Mouse (Mus musculus): ENCODE data around the gene Nedd1. TPM values are rescaled to one million over a fixed set of nuclear protein-coding genes. Genes with fewer than 3 reads are reported as not detected.
A peak's percentile ranks its signal among the peaks of the same experiment; 100 is the strongest.

The Nedd1 gene
- total RNA-seq (2021): 10 to 100 TPM; 19.4 to 26.3 TPM

DNA sequence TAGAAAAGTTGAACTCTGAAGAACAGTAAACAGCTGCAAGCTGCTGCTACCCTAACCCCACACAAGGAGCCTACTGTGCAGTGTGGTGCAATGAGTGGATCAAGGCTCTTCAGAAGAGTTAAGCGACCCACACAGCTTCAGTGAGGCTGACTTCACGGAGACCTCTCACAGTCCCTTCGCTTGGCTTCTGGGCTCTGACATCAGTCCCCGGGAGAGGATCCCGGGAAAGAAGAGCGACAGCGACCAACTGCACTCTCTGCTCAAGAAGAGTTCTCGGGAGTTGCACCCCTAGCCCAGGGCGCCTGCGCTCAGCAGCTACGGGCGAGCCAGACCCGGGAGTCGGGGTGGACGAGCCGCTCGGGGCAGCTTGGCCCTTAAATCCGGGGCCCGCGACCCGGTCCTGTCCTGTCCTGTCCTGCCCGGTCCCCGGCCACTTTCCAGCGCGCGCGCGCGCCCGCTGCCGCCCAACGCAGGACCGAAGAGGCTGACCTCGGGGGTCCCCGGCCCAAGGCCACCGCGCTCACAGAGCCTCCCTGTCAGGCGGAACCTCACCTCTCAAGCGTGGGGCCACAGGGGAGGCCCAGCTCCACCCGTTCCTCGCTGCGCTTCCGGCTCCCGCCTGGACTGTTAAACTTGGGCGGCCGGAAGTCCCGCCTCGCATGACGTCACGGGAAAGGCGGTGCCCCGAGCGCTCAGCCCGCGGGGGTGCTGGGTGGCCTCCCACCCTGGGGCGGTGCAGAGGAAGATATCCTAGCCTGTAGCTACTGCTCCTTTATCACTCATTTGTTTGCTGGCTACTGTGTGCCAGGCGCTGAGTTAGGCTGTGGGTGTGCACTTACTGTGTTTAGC, at the start of gene Nedd1:
Gene Nedd1, minus strand, starts transcription at position 650 of the 849 bp plus-strand sequence.
- intact Hi-C loops (cut with DNase I): no loop called here
- peak; percentile 91 for DNase-seq (ENCODE audit: low spot score)

DNA sequence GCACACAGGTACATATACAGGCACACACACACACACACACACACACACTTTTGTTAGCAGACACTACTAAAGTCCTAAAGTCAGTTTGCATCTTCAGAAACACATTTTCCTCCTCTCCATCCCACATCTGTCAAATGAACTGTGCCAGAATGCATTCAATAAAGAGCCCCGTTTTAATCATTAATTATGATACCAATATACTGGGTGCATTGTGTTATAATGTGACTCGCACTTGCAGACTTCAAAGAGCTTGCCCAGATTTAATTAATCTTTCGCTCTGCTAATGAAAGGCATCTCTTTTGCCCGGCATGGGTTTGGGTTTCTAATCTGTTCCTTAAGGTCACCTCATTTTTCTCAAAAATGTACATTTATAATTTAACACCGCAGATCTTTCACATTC, 32.1 kb upstream of the Nedd1 start:
- intact Hi-C loops (cut with DNase I): no loop called here
- DNase-seq (ENCODE audit: low spot score): no peak

DNA sequence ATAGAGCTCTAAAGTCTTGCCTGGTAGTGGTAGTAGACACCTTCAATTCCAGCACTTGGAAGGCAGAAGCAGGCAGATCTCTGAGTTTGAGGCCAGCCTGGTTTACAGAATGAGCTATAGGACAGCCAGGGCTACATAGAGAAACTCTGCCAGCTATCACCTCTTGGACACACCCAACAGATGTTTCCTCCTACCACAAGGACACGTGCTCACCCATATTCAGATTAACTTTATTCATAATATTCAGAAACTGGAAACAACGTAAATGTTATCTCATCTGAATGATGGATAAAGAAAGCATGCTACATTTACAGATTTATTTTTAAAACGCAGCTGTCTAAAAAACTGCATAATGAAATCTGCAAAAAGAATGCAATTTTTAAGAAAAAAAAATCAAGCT, 8.1 kb upstream of the Nedd1 start:
- intact Hi-C loops (cut with DNase I): no loop called here

DNA sequence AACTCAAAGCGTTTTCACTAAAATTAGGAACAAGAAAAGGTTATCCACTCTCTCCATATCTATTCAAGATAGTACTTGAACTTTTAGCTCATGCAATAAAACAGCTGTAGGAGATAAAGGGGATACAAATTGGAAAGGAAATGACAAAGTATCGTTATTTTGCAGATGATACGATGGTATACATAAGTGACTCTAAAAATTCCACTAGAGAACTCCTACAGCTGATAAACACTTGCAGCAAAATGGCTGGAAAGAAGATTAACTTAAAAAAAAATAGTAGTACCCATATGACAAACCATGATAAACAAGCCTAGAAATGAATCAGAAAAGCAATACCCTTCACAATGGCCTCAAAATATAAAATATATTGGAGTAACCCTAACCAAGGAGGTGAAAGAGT, 6.5 kb upstream of the Nedd1 start:
- no peak for DNase-seq (ENCODE audit: low spot score)
- intact Hi-C loops (cut with DNase I): no loop called here

More for the DNA sequence above, 8.1 kb upstream of the Nedd1 start:
- DNase-seq (ENCODE audit: low spot score): no peak

DNA sequence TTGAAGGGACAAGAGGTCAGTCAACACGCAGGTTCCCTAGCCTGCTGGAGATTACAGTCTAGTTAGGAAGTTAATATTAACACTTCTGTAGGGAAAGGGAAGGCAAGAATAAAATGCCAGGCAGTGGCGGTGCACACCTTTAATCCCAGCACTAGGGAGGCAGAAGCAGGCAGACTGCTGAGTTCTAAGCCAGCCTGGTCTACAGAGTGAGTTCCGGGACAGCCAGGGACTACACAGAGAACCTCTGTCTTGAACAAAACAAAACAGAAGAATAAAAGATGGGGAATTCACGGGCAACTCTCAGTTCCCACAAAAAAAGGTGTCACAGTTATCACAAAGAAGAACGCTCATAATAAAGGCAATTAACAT, 384 bp upstream of the Nedd1 start:
- intact Hi-C loops (cut with DNase I): no loop called here

DNA sequence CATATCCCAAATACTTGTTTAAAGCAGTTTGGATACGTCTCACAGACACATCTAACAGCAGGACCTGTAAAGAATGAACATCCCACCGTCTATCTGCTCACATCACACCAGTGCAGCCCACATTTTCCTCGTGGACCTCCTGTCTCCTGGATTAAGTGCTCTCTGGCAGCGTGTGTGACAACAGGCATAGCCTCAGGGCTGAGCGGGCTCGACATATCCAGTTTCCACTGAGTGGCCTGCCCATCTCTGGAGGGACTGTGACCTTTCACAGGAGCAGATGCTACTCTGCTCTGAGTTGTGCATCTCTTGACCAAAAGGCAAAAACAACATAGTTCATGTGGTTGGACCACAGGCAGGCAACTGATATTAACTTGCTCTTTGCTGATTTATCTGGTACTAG, 23.2 kb downstream of the Nedd1 start:
- DNase-seq (ENCODE audit: low spot score): no peak
- intact Hi-C loops (cut with DNase I): no loop called here

More for the DNA sequence above, 384 bp upstream of the Nedd1 start:
- no peak for DNase-seq (ENCODE audit: low spot score)

DNA sequence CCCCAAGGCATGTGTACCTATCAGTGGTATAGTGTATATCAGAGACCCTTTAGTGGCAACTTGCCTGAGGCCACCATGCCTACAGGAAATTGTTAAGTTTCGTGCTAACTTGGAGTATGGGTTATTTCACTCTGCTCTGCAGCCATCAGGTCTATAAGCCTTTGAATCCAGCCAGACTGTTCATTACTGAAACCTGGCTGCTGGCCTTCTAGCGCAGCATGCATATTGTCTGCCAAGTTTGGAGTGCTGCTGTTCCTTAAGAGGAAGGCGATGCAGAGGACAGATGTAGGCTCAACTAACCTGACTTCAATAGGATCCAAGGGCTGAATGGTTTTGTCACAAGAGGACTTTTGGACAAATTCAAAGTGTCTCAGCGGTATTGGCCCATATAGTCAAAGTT, 47.2 kb downstream of the Nedd1 start:
- DNase-seq (ENCODE audit: low spot score): no peak
- intact Hi-C loops (cut with DNase I): no loop called here

DNA sequence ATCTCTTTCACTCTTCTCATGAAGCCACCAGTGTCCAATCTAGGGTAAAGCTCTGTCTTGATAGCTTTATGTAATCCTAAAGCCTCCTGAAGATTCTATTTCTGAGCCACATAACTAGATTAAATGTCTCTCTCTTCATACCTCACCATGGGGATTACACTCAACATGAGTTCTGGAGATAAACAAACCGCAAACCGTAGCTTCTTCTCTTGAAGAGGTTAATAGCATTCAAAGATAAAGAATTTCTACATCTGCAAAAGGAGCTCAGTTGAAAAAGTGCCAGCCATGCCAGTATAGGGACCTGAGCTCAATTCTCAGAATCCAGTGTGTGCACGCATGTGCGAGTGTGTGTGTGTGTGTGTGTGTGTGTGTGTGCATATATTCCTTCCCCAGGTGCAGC, 50.3 kb downstream of the Nedd1 start:
- intact Hi-C loops (cut with DNase I): no loop called here
- DNase-seq (ENCODE audit: low spot score): no peak

DNA sequence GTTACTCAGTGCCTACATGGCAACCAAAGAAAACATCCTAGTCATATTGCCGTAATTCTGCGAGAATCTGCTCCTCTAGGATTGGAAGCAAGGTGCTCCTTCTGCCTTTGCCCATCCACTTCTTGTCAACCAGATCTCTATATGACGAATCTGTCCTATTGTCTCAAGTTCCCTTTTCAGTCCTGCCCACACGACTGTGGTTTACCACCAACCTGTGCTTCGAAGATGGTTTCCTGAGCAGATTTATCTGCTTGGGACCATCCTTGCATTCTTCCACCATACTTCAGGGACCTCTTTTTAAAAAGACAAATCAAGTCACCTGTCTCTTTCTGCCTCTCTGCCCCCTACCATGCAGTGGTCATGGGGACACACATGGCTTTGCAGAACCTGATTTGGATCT, 56.9 kb downstream of the Nedd1 start:
- intact Hi-C loops (cut with DNase I): no loop called here

DNA sequence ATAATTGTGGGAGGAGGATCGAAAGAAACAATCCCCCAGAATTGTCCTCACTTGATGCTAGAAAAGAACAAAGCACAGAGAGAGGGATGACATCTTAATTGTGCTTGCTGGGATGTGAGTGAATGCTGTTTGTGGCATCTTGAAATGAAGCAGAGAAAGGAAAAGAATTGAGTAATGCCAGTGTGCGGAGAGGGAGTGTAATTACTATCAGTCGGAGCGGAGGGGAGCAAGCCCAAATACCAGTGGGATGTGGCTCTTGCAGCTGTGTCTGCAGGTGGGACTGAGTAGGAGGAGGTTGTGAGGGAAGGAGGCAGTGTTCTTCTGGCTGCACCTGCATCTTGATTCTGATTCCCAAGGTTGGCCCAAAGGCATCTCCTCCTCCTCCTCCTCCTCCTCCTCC, 69.0 kb downstream of the Nedd1 start:
- intact Hi-C loops (cut with DNase I): loop anchor here (5.0 to 10.0 kb wide), 3 partner anchors 346 to 1356 kb away; no protein-coding TSS in a partner anchor
- DNase-seq (ENCODE audit: low spot score): no peak

More for the DNA sequence above, 56.9 kb downstream of the Nedd1 start:
- DNase-seq (ENCODE audit: low spot score): no peak

DNA sequence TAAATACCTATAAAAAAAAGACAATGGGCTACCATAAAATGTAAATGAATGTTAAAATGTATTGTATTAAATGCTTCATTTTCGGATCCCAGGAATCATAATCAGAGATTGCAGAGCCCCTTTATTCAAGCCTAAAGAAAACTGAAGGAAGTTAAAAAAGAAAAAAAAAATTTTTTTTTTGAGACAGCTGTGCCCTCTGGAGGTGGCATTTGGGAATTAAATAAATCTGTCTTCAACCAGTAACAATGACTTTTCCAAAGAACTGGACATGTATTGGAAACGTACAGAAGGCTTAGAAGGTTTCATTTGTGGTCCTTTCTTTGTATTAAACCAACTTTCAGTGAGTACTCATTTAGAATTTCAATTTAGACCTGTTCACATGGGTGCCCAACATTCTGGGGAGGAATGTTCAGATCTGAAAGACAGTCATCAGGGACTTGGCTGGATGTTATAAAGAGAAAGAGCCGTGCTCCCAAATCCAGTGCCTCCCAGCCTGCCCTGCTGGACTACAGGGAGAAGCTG, 69.8 kb downstream of the Nedd1 start:
- intact Hi-C loops (cut with DNase I): loop anchor here (5.0 to 10.0 kb wide), 3 partner anchors 345 to 1355 kb away; no protein-coding TSS in a partner anchor
- DNase-seq (ENCODE audit: low spot score): no peak

DNA sequence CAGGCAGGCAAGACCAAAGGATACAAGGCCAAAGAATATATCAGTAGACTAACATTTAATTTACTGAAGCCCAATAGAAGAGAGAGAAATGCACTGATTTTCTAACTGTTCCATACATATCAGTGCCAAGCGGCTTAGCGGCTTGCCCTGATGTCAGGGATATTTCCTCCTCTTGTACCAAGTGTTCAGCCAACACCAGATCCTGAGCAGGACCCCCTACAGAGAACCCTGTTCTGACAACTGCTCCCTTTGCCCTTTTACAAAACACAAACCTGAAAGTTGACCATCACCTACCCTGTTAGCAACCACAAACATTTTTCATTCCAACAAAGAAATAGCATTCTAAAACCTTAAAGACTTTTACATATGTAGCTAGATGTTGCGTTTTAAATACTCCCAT, 71.0 kb downstream of the Nedd1 start:
- no peak for DNase-seq (ENCODE audit: low spot score)
- intact Hi-C loops (cut with DNase I): loop anchor here (5.0 to 10.0 kb wide), 3 partner anchors 344 to 1354 kb away; no protein-coding TSS in a partner anchor

DNA sequence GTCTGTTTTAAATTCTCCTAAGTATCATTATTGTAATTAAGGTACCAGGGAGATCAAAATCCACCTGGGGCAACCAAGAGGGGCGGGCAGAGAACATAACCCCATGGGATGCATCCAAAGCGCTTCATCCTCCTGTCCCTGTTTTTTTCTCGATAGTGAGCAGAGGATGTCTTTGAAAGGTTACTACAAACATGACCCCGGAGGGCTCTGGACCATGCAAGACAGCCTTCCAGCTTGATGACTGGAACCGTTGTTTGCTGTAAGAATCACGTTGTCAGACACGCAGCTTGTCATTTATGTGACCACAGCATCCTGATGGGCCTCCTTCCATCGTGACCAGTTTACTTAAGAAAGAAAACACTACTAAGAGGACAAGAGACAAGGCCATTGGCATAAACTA, 73.1 kb downstream of the Nedd1 start:
- DNase-seq (ENCODE audit: low spot score): no peak
- intact Hi-C loops (cut with DNase I): loop anchor here (10.0 kb wide), 1 partner anchor 1374 kb away; no protein-coding TSS in a partner anchor

DNA sequence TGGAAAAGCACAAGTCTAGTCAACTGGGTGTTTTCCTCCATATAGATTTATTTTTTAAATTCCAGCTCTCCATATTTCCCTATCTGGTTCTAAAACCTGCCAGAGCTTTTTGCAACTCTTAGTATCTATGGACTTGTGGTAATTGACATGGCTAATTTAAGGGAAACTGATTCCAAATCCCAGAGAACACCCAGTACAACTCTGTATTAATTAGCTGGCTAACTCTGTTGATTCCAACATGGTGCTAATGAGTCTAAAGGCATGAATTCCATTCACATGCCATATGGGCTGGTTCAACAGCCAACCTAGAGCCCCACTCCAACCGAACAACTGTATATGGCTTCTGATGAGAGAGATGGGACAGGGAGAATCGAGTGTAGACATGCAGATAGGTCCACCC, 74.5 kb downstream of the Nedd1 start:
- intact Hi-C loops (cut with DNase I): loop anchor here (10.0 kb wide), 1 partner anchor 1373 kb away; no protein-coding TSS in a partner anchor
- DNase-seq (ENCODE audit: low spot score): no peak

DNA sequence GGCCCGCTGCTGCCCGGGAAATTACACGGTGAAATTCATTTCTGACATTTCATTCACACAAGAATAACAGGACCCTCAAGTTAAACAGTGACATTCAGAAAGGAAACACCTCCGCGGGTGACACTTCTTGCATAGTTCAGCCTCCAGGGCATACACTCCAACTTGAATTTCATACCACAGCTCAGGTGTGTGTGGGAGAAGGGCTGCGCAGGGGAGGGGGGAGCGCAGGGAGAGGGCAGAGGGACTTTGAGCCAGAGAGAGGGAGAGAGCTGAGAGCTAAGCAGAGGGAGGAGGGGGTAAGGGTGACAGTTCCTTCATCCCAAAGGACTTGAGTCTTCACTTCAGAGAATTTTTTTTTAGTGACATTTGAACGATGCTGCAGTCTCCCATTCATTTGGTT, 78.2 kb downstream of the Nedd1 start:
- intact Hi-C loops (cut with DNase I): loop anchor here (10.0 kb wide), 1 partner anchor 1369 kb away; no protein-coding TSS in a partner anchor
- no peak for DNase-seq (ENCODE audit: low spot score)

DNA sequence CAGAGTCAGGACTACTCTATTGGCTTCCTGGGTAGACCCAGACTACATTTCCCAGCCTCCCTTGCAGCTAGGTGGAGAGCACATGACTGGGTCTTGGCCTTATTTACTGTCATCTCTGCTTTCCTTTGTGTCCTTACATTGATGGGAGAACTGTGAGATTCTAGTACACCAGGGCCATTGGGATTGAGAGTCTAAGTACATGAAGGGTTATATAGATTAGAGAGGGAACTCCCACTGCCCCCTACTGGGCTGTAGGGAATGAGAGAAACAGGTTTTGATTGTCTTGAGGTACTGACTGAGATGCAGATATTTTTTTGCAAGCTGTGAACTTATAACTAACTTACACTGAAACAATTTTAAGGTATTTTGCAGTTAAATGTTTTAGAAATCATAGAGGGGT, 81.2 kb downstream of the Nedd1 start:
- intact Hi-C loops (cut with DNase I): loop anchor here (10.0 kb wide), 1 partner anchor 1366 kb away; no protein-coding TSS in a partner anchor
- DNase-seq (ENCODE audit: low spot score): no peak

Measured in heart, postnatal 25 days (tissue).